Mouse (Mus musculus) small intestine, adult 2 months (tissue): ENCODE measurements around the gene Sult3a2.

Experiments used
- CTCF ChIP-seq: fragments of 200-500 bp; IDR thresholded peaks from 2 replicates; pipeline ENCODE4 v1.5.1; 2012; ENCODE audit warnings: low read depth, mild to moderate bottlenecking, control low read depth, inconsistent platforms, low read length, moderate library complexity, mixed read lengths; ENCODE audit not compliant: insufficient replicate concordance, insufficient read length; ENCODE audit errors: extremely low read depth
- POLR2A ChIP-seq: fragments of 200-500 bp; IDR thresholded peaks from 2 replicates; pipeline ENCODE4 v1.6.1; 2012; ENCODE audit warnings: low read depth, mild to moderate bottlenecking, control low read depth, inconsistent platforms, low read length, moderate library complexity

- TF ChIP-seq POLR2A (no peak), CTCF (no peak)
These were observed 1.0 kb upstream of the Sult3a2 start for GRCm38 (mm10) chr10:33787541-33787940.
